Mouse (Mus musculus) gonadal fat pad, adult 2 months (tissue): ENCODE data around the gene Plaur. TPM values are rescaled to one million over a fixed set of nuclear protein-coding genes. Genes with fewer than 3 reads are reported as not detected.

Experiments
- DNase-seq: peaks from one replicate; pipeline ENCODE4 v3.0.0-alpha.2; 2012; ENCODE audit warnings: low read depth
- polyA plus RNA-seq: library from polyadenylated mRNA; depleted of rRNA; stranded (reverse); fragments of >200 nt; gene quantifications from 2 replicates; pipeline ENCODE4 v1.2.3, GENCODE M21; 2012

Gene Plaur
- polyA plus RNA-seq, 1 experiment, result 11.3 TPM

- DNase-seq, result no peak
Observed at GRCm38 (mm10) chr7:24446697-24447340, 15.5 kb upstream of the Plaur start.

- DNase-seq, result no peak
Observed at GRCm38 (mm10) chr7:24448782-24449517, 13.3 kb upstream of the Plaur start.

DNA sequence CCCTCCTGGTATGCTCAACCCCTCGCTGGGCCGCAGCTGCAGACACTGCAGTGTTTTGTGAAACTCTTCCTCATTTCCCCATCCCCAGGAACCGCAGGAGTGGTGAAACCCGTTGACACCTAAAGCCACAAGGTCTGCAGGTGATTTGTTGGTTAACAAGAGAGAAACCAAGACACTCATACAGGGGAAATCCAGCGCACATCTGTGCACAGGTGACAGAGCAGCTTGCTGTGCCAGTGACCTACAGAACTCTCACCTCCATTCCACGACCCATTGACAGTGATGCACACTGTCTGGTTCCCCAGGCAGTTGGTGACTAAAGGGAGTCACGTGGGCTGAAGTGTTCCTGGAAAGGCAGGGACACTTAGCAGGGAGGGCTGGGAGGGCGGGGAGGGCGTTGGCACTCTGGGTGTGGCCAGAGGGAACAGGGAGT lies 11.7 kb upstream of the Plaur start:
- DNase-seq, result no peak

DNA sequence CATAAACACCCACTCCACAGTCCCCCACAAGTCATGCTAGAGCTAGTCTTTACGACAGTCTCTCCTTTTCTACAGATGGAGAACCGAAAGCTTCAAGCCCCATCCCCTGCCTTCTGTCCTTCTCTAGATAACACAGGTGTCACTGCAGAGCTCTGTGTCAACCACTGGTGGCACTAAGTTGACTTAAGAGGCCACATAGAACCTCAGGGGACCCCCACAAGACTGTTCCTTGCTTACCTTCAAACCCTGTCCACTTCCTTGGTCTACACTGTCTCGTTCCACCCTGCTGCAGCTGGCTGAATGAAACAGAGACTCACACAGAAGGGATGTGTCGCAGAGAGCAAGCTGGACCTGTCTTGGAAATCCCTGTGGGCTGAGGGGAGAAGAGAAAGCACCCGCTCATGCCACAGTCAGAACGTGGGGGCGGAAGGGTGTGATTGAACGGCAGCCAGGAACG lies 10.4 kb upstream of the Plaur start, which contains the start of gene Irgc1:
Gene Irgc1, minus strand, starts transcription at position 443 of the 457 bp plus-strand sequence.
- DNase-seq, result no peak

- no peak for DNase-seq
Observed at GRCm38 (mm10) chr7:24454199-24454598, 8.1 kb upstream of the Plaur start.

- no peak for DNase-seq
Observed at GRCm38 (mm10) chr7:24455726-24456125, 6.6 kb upstream of the Plaur start.

GRCm38 (mm10) chr7:24457726-24458370 lies 4.4 kb upstream of the Plaur start:
- no peak for DNase-seq

GRCm38 (mm10) chr7:24459440-24459839 lies 2.8 kb upstream of the Plaur start:
- no peak for DNase-seq

- DNase-seq, result no peak
Observed at GRCm38 (mm10) chr7:24459843-24460242, 2.4 kb upstream of the Plaur start.

DNA sequence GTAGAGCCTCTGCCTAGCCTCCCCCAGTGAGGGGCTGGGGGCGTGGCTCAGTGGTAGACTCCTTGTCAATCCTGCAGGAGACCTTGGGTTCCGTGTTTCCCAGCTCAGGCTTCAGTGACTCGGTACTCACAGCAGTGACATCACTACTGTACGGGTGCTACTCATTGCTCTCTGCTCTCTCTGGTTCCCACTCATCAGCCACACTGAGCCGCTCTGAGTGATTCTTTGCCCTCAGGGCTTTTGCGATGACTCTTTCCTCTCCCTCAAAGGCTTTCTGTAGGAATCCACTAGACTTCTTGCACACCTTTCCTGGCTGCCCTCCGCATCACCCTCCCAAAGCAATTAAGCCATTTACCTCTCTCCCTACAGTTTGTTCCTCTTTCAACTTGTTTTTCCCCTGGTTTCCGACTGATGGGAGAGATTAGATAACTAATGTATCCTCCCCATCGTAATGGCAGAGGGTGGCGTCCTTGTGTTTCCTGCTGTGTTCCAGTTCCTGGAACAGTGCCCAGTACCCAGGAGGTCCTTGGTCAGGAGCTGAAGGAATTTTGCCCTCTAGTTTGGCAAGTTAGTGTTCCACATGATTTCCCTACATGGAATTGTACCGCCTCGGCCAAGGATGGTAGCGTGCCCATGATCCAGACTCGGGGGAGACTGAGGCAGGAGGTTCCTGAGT lies 770 bp upstream of the Plaur start:
- no peak for DNase-seq

DNA sequence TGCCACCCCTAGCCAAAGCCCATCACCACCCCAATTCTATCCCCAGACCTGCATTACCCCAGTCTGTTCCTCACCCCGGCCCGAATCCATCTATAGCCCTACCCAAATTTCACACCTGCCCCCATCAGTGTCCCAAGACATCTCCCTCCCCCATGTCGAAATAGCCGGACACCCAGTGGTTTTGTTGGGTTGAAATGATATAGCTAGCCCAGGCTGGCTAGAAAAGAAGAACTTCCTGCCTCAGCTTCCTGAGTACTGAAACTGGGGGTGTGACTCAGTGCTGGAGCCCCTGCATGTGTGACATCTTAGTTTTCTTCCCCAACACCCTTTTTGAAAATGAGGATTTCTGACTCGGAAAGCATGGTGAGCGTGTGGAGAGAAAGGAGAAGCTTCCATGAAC lies 4.6 kb downstream of the Plaur start:
- DNase-seq, result no peak

DNA sequence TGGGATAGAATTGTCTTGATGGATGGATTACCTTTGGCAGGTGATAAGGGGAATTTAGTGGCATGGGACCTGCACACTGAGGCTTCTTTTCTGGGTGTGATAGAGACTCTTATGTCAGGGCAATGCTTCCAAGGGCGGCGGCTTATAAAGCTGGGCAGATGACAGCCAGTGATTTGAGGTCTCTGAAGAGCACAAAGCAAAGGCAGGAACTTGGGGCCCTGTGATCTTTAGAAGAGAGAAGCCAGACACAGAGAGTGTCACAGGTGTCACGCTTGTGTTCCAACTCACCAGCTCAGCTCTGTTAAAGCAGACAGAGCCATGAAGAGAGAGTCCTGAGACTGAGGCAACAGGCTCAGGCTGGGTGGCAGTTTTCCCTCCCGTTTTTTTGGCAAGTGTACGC lies 5.6 kb downstream of the Plaur start:
- no peak for DNase-seq

DNA sequence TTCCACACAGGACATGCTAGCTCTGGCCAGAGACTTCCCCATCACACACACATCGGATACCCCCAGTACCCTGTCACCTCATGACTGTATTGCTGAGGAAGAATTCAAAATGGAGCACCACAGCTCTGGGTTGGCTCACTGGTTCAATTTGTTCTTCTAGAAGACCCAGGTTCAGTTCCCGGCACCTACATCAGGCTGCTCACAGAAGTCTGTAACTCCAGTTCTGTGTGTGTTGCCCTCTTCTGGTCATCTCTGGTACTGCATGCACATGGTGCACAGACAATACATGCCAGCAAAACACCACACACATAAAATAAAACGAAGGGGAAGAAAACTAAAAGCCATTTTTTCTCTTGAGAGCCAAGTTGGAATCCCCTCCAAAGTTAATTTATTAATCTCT lies 6.8 kb downstream of the Plaur start:
- DNase-seq, result no peak

DNA sequence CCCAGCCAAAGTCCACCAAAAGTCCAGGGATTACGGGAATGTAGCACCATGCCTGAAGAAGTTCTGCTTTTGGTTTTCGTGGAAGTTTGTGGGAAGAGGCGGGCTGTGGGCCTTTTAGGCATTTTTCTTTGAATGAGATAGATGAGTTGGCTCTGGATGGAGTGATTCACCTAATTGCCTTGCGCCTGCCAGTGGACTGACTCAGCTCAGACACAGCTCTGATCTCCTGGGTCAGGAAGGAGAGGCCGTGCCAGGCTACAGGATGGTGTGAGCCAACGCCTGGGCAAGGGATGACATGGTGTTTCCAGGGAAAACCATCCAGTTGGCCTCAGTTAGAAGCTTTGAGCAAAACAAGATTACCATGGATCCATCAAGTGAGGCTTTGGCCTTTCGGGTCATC lies 8.1 kb downstream of the Plaur start:
- DNase-seq, result no peak

DNA sequence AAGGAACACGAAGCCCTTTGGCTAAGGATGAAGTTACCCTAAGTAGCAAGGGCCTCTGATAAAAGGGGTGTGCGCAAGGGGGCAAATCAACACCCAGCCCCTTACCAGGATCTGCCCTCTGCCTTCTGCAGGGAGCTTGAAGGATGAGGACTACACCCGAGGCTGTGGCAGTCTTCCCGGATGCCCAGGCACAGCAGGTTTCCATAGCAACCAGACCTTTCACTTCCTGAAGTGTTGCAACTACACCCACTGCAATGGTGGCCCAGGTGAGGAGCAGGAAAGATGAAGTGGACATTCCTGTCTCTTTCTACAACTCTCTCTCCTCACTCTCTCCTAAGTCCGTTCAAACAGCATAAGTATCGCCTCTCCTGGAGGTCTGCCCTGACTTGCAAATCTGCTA lies 10.2 kb downstream of the Plaur start:
- no peak for DNase-seq

DNA sequence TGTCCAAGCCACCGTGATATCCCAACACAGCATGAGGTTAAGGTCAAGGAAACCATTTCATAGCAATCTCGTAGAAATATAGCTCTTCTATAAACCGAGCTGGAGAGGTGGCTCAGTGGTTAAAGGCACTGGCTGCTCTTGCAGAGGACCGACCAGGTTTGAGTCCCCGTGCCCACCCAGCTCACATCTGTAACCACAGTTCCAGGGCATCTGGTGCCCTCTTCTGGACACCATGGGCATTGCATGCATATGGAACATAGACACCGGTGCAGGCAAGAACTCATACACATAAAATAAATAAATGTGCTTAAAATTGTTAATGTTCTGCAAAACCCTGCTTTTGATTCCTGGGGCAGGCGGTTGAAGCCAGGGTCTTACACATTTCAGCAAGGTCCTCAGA lies 10.7 kb downstream of the Plaur start:
- no peak for DNase-seq

- DNase-seq, result no peak
Observed at GRCm38 (mm10) chr7:24473913-24474529, 11.7 kb downstream of the Plaur start.

DNA sequence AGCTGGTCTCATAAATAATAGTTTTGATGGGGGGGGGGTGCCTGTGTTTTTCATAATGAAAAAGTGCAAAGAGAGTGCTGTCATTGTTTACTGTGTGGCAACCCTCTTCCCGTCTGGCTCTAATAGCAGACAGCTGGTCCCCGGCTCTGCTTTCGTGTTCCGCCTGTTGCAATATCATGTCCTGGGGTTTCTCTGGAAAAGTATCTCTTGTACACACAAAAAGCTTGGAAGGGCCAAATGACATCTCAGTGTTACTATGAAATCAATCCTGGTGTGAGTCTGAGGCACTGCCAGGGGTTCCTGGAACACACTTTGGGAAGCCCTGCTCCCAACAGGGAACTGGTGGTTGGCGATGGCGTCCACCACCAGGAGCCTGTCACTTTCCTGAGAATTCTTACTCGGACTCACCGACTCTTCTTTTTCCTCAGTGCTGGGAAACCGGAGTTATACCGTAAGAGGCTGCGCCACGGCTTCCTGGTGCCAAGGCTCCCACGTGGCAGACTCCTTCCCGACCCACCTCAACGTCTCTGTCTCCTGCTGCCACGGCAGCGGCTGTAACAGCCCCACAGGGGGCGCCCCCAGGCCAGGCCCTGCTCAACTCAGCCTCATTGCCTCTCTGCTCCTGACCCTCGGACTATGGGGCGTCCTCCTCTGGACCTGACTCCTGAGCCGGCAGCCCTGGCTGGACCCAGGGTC lies 12.7 kb downstream of the Plaur start:
- no peak for DNase-seq

DNA sequence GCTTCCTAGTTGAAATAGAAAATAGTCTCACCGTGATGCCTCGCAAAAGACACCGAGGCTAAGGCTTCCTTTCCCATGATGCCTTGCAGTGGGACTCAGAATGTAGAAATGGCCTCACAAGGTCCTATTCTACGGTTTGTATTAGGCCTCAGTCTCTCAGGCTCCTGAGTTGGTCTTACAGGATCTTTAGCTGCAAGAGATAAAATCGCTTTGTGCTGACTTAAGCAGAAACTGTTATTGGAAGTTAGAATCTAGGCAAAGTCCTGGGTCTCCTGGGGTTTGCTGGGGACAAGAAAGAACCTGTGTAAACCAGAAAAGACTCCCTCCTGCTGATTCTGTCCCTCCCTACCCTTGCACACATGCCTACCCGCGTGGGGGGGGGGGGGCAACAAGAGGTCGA lies 14.1 kb downstream of the Plaur start:
- DNase-seq, result no peak

- DNase-seq, result no peak
Observed at GRCm38 (mm10) chr7:24476856-24477255, 14.6 kb downstream of the Plaur start.

- no peak for DNase-seq
Observed at GRCm38 (mm10) chr7:24478911-24479310, 16.6 kb downstream of the Plaur start.
